Mouse (Mus musculus) hindbrain, embryonic 13.5 days (tissue): ENCODE results near the gene Tmc6. TPM values are rescaled to one million over a fixed set of nuclear protein-coding genes. Genes with fewer than 3 reads are reported as not detected.

Experiments
- ATAC-seq: fragments of 200-750 bp; cut with Nextera tagmentation; 2 replicates; pipeline ENCODE4 v1.8.0; 2017; ENCODE audit warnings: moderate TSS enrichment; ENCODE audit not compliant: low FRiP score
- H3K27ac ChIP-seq: fragments of 300-500 bp; sonication (generic); 2 replicates; pipeline ENCODE4 v1.5.1; 2015; ENCODE audit warnings: inconsistent platforms, mild to moderate bottlenecking, moderate library complexity
- H3K27me3 ChIP-seq: fragments of 300-500 bp; sonication (generic); 2 replicates; pipeline ENCODE4 v1.6.1; 2015; ENCODE audit warnings: mild to moderate bottlenecking, inconsistent platforms
- H3K36me3 ChIP-seq: fragments of 300-500 bp; sonication (generic); 2 replicates; pipeline ENCODE4 v1.6.1; 2015; ENCODE audit warnings: mild to moderate bottlenecking, inconsistent platforms
- H3K4me1 ChIP-seq: fragments of 300-500 bp; sonication (generic); replicated peaks from 2 replicates; pipeline ENCODE4 v1.6.1; 2015; ENCODE audit warnings: inconsistent platforms
- H3K4me2 ChIP-seq: fragments of 300-500 bp; sonication (generic); 2 replicates; pipeline ENCODE4 v1.6.1; 2015; ENCODE audit warnings: inconsistent platforms, mild to moderate bottlenecking, moderate library complexity
- H3K4me3 ChIP-seq: fragments of 300-500 bp; sonication (generic); 2 replicates; pipeline ENCODE4 v1.5.1; 2015; ENCODE audit warnings: mild to moderate bottlenecking, inconsistent platforms
- H3K9ac ChIP-seq: fragments of 300-500 bp; sonication (generic); 2 replicates; pipeline ENCODE4 v1.6.1; 2015; ENCODE audit warnings: mild to moderate bottlenecking, inconsistent platforms
- H3K9me3 ChIP-seq: fragments of 300-500 bp; sonication (generic); 2 replicates; pipeline ENCODE4 v1.6.1; 2016; ENCODE audit warnings: inconsistent platforms
- WGBS: fragments of 180-500 bp; shearing (Covaris S2); methylation state at CpG from one replicate; pipeline ENCODE4 v1.1.7; 2015; 5-methylcytosine and 5-hydroxymethylcytosine counted together
- polyA plus RNA-seq: library from polyadenylated mRNA; unstranded; fragments of >200 nt; fragmentation: Nextera tagmentation; extraction: Ambion mirVana; gene quantifications from 2 replicates; pipeline ENCODE4 v1.2.1, GENCODE M21; 2015

The Tmc6 gene
- polyA plus RNA-seq, 1 experiment from 2014 or later: 5.3 TPM

DNA sequence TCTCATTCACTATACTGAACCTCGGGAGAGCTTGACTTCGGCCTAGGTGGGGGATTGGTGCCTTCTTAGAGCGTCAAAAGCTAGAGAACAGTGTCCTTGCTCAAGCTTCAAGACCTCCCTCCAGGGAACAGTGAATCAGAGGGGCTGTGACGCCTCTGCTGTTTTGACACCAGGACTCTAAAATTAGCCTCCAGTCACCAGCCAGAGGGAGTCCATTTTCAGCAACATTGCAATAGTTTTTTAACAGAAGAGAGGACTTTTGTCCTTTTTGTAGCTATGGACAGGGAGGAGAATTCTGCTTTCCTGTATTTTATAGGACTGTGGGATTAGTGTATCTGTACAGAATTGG lies 51.5 kb downstream of the Tmc6 start:
- no peak overlapping the region for H3K4me2 ChIP-seq
- peaks cover 29% of the 10 kb centered on the region for H3K36me3 ChIP-seq
- 75% methylated on average over 4 of the region's 4 CpGs for WGBS
- no peaks in the 10 kb centered on the region for H3K27me3 ChIP-seq
- ATAC-seq: no peak
- H3K4me1 ChIP-seq: no peaks in the 10 kb centered on the region
- H3K9ac ChIP-seq: no peak overlapping the region
- H3K9me3 ChIP-seq: no peaks in the 10 kb centered on the region
- no peak overlapping the region for H3K4me3 ChIP-seq
- H3K27ac ChIP-seq: no peak overlapping the region

- no peak overlapping the region for H3K9ac ChIP-seq
- H3K4me1 ChIP-seq: no peaks in the 10 kb centered on the region
- no peak overlapping the region for H3K4me3 ChIP-seq
- no peak overlapping the region; the same call in 1 of the 2 replicates for H3K27ac ChIP-seq
- ATAC-seq: no peak
- 86% methylated on average over 7 of the region's 7 CpGs for WGBS
- no peaks in the 10 kb centered on the region for H3K27me3 ChIP-seq
- peaks cover 30% of the 10 kb centered on the region for H3K36me3 ChIP-seq
- no peak overlapping the region for H3K4me2 ChIP-seq
- no peaks in the 10 kb centered on the region for H3K9me3 ChIP-seq
Measured at GRCm38 (mm10) chr11:117729798-117730489, 52.1 kb downstream of the Tmc6 start.

DNA sequence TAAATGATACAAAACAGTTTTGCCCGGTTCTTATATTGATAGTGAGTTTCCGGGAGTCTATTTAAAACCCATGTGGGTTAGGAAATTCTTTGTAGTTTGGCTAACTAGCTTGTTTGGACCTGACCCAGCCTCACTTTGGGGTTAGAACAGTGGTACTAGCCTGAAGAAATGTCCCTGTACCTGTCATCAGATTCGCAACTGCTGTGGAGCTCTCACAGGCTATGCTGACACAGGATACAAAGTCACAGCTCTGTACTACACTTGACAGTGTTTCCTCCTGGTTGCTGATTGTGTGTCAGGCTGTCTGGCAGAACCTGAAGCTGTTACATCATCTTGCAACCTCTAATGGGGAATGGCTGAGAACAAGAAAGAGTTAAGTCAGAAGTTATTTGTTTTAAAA lies 52.7 kb downstream of the Tmc6 start:
- ATAC-seq: no peak
- peaks cover 30% of the 10 kb centered on the region for H3K36me3 ChIP-seq
- H3K27me3 ChIP-seq: no peaks in the 10 kb centered on the region
- no peak overlapping the region for H3K27ac ChIP-seq
- H3K4me3 ChIP-seq: no peak overlapping the region
- H3K4me1 ChIP-seq: no peaks in the 10 kb centered on the region
- H3K4me2 ChIP-seq: no peak overlapping the region
- H3K9me3 ChIP-seq: no peaks in the 10 kb centered on the region
- 89% methylated on average over 3 of the region's 3 CpGs for WGBS
- H3K9ac ChIP-seq: no peak overlapping the region

DNA sequence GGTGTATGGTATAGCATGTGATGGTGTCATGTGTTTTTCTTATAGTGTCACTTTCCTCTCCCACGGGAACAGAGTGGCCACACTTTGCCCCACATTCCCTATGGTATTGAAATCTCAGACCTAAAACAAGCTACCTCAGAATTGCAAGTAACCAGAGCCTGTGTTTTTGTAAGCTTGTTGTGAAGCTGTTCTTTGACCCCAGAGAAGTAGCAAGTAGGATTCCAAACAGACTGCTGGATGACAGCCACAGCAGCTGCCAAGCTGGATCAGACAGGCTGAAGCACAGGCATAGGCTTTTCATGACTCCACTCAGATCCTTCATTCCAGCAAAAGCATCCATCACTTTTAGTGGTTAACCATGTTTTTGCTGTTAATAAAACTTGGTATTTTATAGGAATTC lies 53.2 kb downstream of the Tmc6 start:
- Histone ChIP-seq H3K9me3 (no peaks in the 10 kb centered on the region), H3K4me2 (no peak overlapping the region), H3K4me3 (no peak overlapping the region), H3K27ac (no peak overlapping the region), H3K27me3 (no peaks in the 10 kb centered on the region), H3K9ac (no peak overlapping the region), H3K36me3 (peaks cover 32% of the 10 kb centered on the region), H3K4me1 (no peaks in the 10 kb centered on the region)
- WGBS: 92% methylated on average over 1 of the region's 1 CpGs
- ATAC-seq: no peak

GRCm38 (mm10) chr11:117728245-117728644 lies 53.8 kb downstream of the Tmc6 start:
- Histone ChIP-seq H3K27ac (no peak overlapping the region), H3K4me3 (no peak overlapping the region), H3K4me1 (no peaks in the 10 kb centered on the region), H3K4me2 (no peak overlapping the region), H3K36me3 (peaks cover 32% of the 10 kb centered on the region), H3K9me3 (no peaks in the 10 kb centered on the region), H3K27me3 (no peaks in the 10 kb centered on the region), H3K9ac (no peak overlapping the region)
- no peak for ATAC-seq
- 92% methylated on average over 5 of the region's 5 CpGs for WGBS

- WGBS: 99% methylated on average over 4 of the region's 4 CpGs
Measured at GRCm38 (mm10) chr11:117727031-117727430, 55.0 kb downstream of the Tmc6 start.

DNA sequence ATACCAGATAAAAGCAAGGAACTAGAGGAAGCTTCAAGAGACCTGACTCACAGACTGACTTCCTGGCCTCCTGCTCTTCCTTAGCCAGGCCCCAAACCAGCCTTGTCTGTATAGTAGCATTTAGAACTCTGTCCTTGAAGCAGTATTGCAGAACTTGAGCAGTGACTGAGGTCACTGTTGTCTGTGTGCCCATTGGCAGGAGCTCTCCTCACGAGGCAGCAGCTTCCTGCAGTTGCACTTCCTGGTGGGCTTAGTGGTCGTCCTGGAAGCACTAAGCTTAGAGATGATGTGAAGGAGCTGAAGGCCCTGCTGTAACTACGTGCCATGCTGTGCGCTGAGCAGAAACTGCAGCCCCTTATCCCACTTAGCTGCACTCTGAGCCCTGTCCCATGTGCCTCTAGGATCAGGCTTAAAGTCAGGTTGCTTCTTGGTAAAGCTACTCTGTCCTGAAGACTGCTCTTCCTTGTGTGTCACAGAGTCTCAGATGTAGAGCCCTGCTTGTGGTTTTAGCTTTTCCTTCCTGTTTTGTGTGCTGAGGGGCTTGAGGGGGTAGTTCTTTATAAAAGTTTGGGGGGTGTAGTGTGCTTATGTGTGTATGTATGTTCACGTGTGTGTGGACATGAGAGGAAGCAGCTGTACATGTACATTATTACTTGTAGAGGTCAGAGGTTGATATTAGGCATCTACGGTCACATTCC lies 57.2 kb downstream of the Tmc6 start:
- Histone ChIP-seq H3K4me2 (no peak overlapping the region), H3K9ac (no peak overlapping the region), H3K4me1 (no peaks in the 10 kb centered on the region), H3K36me3 (peaks cover 54% of the 10 kb centered on the region), H3K27ac (no peak overlapping the region), H3K4me3 (no peak overlapping the region), H3K9me3 (no peaks in the 10 kb centered on the region), H3K27me3 (no peaks in the 10 kb centered on the region)
- 91% methylated on average over 6 of the region's 6 CpGs for WGBS
- ATAC-seq: no peak

More at GRCm38 (mm10) chr11:117727031-117727430, 55.0 kb downstream of the Tmc6 start:
- no peaks in the 10 kb centered on the region for H3K4me1 ChIP-seq
- no peak overlapping the region for H3K9ac ChIP-seq
- H3K27me3 ChIP-seq: no peaks in the 10 kb centered on the region
- H3K36me3 ChIP-seq: peaks cover 34% of the 10 kb centered on the region
- ATAC-seq: no peak
- no peaks in the 10 kb centered on the region for H3K9me3 ChIP-seq
- no peak overlapping the region for H3K4me2 ChIP-seq
- H3K27ac ChIP-seq: no peak overlapping the region
- H3K4me3 ChIP-seq: no peak overlapping the region

DNA sequence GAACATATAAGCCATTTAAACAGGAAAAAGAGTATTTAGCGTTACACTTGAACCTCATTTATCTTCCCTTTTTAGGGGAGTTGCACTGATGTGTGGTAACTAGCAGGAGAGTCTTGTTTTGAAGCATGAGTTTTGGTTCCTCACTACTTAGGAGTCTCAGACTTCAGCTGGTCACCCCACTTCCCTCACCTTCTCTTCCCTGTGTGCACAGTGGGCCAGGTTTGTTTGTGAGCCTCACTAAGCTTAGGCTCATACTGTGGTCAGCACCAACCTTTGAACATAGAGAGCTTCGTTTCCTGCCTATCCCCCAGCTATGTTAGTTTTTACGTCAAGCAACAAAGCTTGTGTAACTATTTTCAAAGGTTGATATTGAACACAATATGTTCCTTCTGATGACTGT lies 63.2 kb downstream of the Tmc6 start:
- peaks cover 88% of the 10 kb centered on the region for H3K36me3 ChIP-seq

More for the DNA sequence above, 63.2 kb downstream of the Tmc6 start:
- Histone ChIP-seq H3K4me2 (no peak overlapping the region), H3K9ac (no peak overlapping the region), H3K27me3 (no peaks in the 10 kb centered on the region), H3K9me3 (no peaks in the 10 kb centered on the region), H3K4me3 (no peak overlapping the region), H3K27ac (no peak overlapping the region), H3K4me1 (no peaks in the 10 kb centered on the region)
- 94% methylated on average over 3 of the region's 3 CpGs for WGBS
- ATAC-seq: no peak

Other genes starting within 250 kb of the Tmc6 start
- 24.9 and 27.3 TPM in 2 replicates for gene Tnrc6c, start 127.9 kb downstream of the Tmc6 start, polyA plus RNA-seq
- gene Tmc8, start 122 bp downstream of the Tmc6 start, polyA plus RNA-seq: 0.75 and 1.5 TPM in 2 replicates
- gene 6030468B19Rik, start 15.5 kb upstream of the Tmc6 start, polyA plus RNA-seq: not detected in 2 replicates
- 0.70 and 0.74 TPM in 2 replicates for gene Gm20708, start 27.5 kb upstream of the Tmc6 start, polyA plus RNA-seq
- gene Syngr2, start 27.5 kb upstream of the Tmc6 start, polyA plus RNA-seq: 14.6 and 16.5 TPM in 2 replicates
- gene Afmid, start 43.7 kb upstream of the Tmc6 start, polyA plus RNA-seq: 4.2 and 4.9 TPM in 2 replicates
- 25.3 and 26.0 TPM in 2 replicates for gene Tk1, start 43.9 kb upstream of the Tmc6 start, polyA plus RNA-seq
- gene Birc5, start 67.1 kb upstream of the Tmc6 start, polyA plus RNA-seq: 56.0 and 57.4 TPM in 2 replicates
- not detected in 2 replicates for gene Tmem235, start 78.6 kb upstream of the Tmc6 start, polyA plus RNA-seq
- gene Tha1, start 91.3 kb upstream of the Tmc6 start, polyA plus RNA-seq: 3.2 and 3.3 TPM in 2 replicates
- gene Socs3, start 187.8 kb upstream of the Tmc6 start, polyA plus RNA-seq: 8.3 and 8.8 TPM in 2 replicates
- 47.4 and 47.6 TPM in 2 replicates for gene Pgs1, start 204.1 kb upstream of the Tmc6 start, polyA plus RNA-seq